Mouse (Mus musculus): ENCODE data around the gene Actn2. TPM values are rescaled to one million over a fixed set of nuclear protein-coding genes. Genes with fewer than 3 reads are reported as not detected.

The Actn2 gene
- polyA plus RNA-seq, 1 experiment from 2014 or later = 17.8 TPM

- no peaks in the 10 kb centered on the region for H3K27me3 ChIP-seq (replicated peaks)
- 91% methylated on average over 2 of the region's 2 CpGs for WGBS
- peaks cover 67% of the 10 kb centered on the region for H3K36me3 ChIP-seq
Measured at GRCm38 (mm10) chr13:12245938-12246337, 94.6 kb downstream of the Actn2 start.

DNA sequence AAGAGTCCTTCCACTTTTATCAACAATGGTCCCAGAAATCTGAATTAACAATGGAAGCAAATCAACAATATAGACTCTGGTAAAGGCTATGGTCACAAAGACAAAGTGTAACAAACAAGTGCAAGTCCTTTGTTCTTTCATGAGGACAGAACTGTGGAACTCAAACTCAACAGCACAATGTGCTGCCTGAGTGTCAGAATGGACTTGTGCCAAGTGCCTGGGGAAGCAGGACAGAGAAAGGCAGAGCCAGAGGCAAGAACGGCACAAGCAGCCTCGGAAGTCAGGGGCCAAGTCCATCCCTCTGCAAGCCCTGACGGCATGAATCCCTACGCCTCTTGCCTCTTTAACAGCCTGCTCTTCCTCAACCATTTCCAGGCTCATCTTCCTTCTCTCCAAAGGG, 96.6 kb downstream of the Actn2 start:
- H3K36me3 ChIP-seq = peaks cover 64% of the 10 kb centered on the region
- ATAC-seq (ENCODE audit: low FRiP score, low read depth) = no peak
- WGBS = 83% methylated on average over 4 of the region's 4 CpGs
- no peak overlapping the region for H3K27ac ChIP-seq
- no peaks in the 10 kb centered on the region for H3K9me3 ChIP-seq
- H3K4me2 ChIP-seq (replicated peaks) = no peak overlapping the region
- H3K27me3 ChIP-seq (replicated peaks) = no peaks in the 10 kb centered on the region
- no peak overlapping the region for H3K4me3 ChIP-seq
- H3K9ac ChIP-seq = no peak overlapping the region
- H3K4me1 ChIP-seq = no peaks in the 10 kb centered on the region

More at GRCm38 (mm10) chr13:12245938-12246337, 94.6 kb downstream of the Actn2 start:
- no peak overlapping the region for H3K4me2 ChIP-seq (replicated peaks)
- no peak for ATAC-seq (ENCODE audit: low FRiP score, low read depth)
- H3K27ac ChIP-seq = no peak overlapping the region
- no peak overlapping the region for H3K9ac ChIP-seq
- no peak overlapping the region for H3K4me3 ChIP-seq
- no peaks in the 10 kb centered on the region for H3K9me3 ChIP-seq
- H3K4me1 ChIP-seq = no peaks in the 10 kb centered on the region

DNA sequence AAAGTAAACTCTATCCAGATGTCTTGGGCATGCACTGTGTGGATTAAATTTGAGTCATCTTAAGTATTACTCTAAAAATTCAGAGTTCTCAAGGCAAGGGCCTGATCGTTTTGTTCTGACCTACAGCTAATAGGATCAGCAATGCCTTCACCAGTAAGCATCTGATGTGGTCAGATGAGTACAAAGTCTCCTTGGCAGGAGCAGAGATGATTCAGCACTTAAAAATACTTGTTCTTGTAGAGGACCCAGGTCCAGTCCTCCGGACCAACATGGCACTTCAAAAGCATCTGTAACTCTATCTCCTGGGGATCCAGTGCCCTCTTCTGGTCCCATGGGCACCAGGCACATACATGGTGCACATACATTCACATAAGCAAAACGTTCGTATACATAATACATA, 108.4 kb downstream of the Actn2 start:
- Histone ChIP-seq H3K9ac (no peak overlapping the region), H3K4me3 (no peak overlapping the region), H3K4me1 (no peaks in the 10 kb centered on the region), H3K27ac (no peak overlapping the region), H3K4me2 (replicated peaks) (no peak overlapping the region), H3K36me3 (peaks cover 59% of the 10 kb centered on the region), H3K9me3 (no peaks in the 10 kb centered on the region), H3K27me3 (replicated peaks) (no peaks in the 10 kb centered on the region)
- ATAC-seq (ENCODE audit: low FRiP score, low read depth) = no peak
- 92% methylated on average over 4 of the region's 4 CpGs for WGBS

GRCm38 (mm10) chr13:12228248-12228647, 112.3 kb downstream of the Actn2 start:
- H3K27ac ChIP-seq = no peak overlapping the region
- H3K4me3 ChIP-seq = no peak overlapping the region
- H3K9me3 ChIP-seq = no peaks in the 10 kb centered on the region
- H3K27me3 ChIP-seq (replicated peaks) = no peaks in the 10 kb centered on the region
- no peak overlapping the region for H3K4me2 ChIP-seq (replicated peaks)
- no peak for ATAC-seq (ENCODE audit: low FRiP score, low read depth)
- H3K9ac ChIP-seq = no peak overlapping the region
- peaks cover 63% of the 10 kb centered on the region for H3K36me3 ChIP-seq
- no peaks in the 10 kb centered on the region for H3K4me1 ChIP-seq
- 92% methylated on average over 4 of the region's 4 CpGs for WGBS

DNA sequence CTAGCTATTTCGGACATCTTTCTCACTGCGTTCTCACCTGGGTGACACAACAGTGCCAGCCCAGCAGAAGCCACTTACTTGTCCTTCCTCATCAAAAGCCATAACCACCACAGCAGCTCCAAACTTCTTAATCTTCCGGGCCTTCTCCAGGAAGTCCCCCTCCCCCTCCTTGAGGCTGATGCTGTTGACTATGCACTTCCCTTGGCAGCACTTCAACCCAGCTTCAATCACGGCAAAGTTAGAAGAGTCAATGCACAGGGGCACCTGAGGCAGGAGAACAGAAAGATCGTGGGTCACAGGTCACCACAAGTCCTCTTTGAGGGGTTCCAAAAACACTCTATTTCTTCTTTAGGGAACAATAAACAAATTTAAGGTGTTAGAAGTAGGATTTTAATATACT, 113.0 kb downstream of the Actn2 start:
- no peak overlapping the region for H3K27ac ChIP-seq
- no peaks in the 10 kb centered on the region for H3K27me3 ChIP-seq (replicated peaks)
- 84% methylated on average over 5 of the region's 5 CpGs for WGBS
- no peak overlapping the region for H3K4me2 ChIP-seq (replicated peaks)
- H3K9ac ChIP-seq = no peak overlapping the region
- no peak for ATAC-seq (ENCODE audit: low FRiP score, low read depth)
- no peaks in the 10 kb centered on the region for H3K4me1 ChIP-seq
- H3K9me3 ChIP-seq = no peaks in the 10 kb centered on the region
- no peak overlapping the region for H3K4me3 ChIP-seq
- peaks cover 56% of the 10 kb centered on the region for H3K36me3 ChIP-seq

Other genes starting within 250 kb of the Actn2 start
- 1.2 TPM in 2 replicates for gene Ryr2, start 233.8 kb downstream of the Actn2 start, polyA plus RNA-seq (2016; fragmentation: Nextera tagmentation; extraction: Ambion mirVana)
- 11.9 and 12.2 TPM in 2 replicates for gene Mtr, start 82.6 kb downstream of the Actn2 start, polyA plus RNA-seq (2016; fragmentation: Nextera tagmentation; extraction: Ambion mirVana)
- 22.2 and 22.9 TPM in 2 replicates for gene Heatr1, start 54.3 kb upstream of the Actn2 start, polyA plus RNA-seq (2016; fragmentation: Nextera tagmentation; extraction: Ambion mirVana)
- 18.3 and 18.6 TPM in 2 replicates for gene Lgals8, start 124.2 kb upstream of the Actn2 start, polyA plus RNA-seq (2016; fragmentation: Nextera tagmentation; extraction: Ambion mirVana)
- 0.97 and 1.0 TPM in 2 replicates for gene Edaradd, start 179.7 kb upstream of the Actn2 start, polyA plus RNA-seq (2016; fragmentation: Nextera tagmentation; extraction: Ambion mirVana)
- gene Ero1lb, start 225.1 kb upstream of the Actn2 start, polyA plus RNA-seq (2016; fragmentation: Nextera tagmentation; extraction: Ambion mirVana) = 11.9 and 13.8 TPM in 2 replicates

Measured in neural tube, embryonic 12.5 days (tissue).